Mouse (Mus musculus) skeletal muscle tissue, adult 2 months (tissue): Measurements from ENCODE around the gene Anxa11.
"Not testable (repeated sequence)": the region's sequence is repeated elsewhere in the genome, so short reads cannot be mapped to it uniquely, and the experiment has no call there.

Experiments
- DNase-seq: peaks from one replicate; pipeline ENCODE4 v3.0.0-alpha.2; 2012; ENCODE audit warnings: low read depth, low spot score

Anxa11 gene

GRCm38 (mm10) chr14:25841991-25842687 lies at the start of gene Anxa11:
Gene Anxa11, plus strand, starts transcription at chr14:25842156.
- peak; percentile 78 for DNase-seq

DNA sequence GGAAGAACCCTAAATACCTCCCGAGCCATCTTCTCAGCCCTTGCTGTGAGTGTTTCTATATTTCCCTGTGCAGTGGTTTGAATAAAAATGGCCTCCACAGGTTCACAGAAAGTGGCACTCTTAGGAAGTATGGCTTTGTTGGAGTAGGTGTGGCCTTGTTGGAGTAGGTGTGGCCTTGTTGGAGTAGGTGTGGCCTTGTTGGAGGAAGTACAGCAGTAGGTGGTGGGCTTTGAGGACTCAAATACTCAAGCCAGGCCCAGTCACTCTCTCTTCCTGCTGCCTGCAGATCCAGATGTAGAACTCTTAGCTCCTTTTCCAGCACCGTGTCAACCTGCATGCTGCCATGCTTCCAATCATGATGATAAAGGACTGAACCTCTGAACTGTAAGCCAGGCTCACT lies 47.6 kb upstream of the Anxa11 start:
- no peak for DNase-seq

GRCm38 (mm10) chr14:25795067-25795466 lies 46.9 kb upstream of the Anxa11 start:
- no peak for DNase-seq

DNA sequence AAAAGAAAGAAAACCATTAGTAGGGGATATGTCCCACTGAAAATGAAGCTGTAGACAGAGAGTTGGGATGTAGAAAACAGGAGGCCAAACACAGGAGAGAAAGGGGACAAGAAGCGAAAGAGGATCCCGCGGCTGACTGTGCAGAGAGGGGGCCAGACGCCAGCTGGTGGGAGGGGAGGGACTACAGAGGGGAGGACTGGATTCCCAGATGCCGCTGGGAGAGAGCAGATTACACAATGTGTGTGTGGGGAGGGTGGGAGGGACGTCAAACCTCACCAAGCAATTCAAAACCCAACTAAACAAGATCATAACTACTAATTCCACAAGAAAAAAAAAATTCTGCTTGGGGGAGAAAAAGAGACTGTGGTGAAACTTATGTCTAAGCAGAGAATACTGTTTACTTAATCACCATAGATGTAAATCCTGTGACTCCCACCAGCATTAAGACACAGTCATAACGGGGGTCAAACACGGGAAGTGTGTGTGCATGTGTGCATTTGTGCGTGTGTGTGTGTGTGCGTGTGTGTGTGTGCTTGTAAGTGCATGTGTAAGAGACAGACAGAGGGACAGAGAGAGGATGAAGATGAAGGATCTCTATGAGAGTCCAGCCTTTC lies 46.3 kb upstream of the Anxa11 start:
- DNase-seq: peak; percentile 87

- peak; percentile 57 for DNase-seq
Observed at GRCm38 (mm10) chr14:25796619-25797018, 45.3 kb upstream of the Anxa11 start.

DNA sequence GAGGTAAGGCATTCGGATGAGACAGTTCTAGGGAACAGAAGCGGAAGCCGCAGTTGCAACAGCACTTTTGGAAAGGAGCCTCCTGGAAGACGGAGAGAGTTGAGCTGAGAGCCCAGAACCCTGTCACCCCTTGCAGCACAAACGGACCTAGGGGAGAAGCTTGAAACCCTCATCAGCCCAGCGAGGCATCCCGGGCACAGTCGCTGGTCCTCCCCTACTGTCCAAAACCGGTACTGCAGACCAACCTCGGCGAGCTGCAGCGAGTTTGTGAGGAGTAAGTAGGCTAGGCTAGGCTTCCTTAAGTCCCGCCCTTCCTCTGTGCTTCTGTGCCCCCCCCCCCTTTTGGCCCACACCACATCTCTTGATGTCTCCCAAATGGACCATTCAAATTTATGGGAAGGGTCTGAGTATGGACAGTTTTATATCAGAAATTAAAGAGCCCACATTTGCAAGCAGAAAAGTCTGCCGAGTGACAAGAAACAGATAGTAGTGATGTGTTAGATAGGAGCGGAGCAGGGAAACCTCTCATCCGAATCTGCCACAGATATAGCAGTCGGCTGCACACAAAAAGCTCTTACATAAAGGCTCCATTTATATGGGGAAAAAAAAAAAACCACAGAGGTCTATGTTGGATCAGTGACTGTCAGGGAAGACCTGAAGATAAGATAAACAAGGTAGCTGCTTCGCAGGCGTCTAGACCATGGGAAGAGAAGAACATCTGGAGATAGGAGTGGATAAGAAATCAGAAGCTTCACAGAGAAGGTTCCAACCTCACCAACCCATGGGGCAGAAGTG lies 41.6 kb upstream of the Anxa11 start:
- DNase-seq: peak; percentile 90

DNA sequence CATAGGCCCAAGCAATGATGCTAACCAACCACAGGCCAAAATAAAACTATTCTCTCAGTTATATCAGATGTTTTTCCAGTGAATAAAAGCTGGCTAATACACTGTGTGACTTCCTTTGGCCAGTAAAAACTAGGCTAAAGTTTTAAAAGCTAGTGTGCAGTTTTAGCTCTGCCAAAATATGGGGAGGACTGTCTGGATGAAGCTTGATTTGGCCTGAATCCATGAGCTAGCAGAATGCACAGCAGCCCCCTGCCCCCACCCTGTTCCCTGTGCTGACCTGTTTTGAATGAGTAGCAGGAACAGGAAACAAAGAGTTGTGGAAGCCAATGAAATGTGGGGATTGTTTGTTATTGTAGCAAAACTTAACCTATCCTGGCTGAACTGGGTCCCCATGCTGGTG lies 39.4 kb upstream of the Anxa11 start:
- no peak for DNase-seq

GRCm38 (mm10) chr14:25803246-25803809 lies 38.6 kb upstream of the Anxa11 start:
- DNase-seq: no peak

GRCm38 (mm10) chr14:25805871-25806270 lies 36.1 kb upstream of the Anxa11 start:
- DNase-seq: peak; percentile 87

DNA sequence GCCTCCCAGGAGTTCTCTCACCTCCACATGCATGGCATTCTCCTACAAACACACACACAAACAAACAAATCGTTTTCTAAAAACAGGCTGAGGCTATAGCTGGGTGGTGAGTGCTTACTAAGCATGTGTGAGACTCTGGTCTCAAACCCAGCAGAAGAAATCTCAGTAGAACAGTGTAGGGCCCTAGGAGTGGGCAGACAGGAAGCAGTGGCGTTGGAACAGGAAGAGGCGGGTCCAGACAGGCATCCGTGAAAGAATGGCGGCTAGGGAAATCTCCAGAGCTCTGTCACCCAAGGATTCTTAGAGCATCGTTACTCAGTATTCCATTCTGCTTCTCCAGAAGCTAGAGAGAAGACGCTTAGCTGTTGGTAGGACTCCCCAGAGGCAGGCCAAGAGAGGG lies 35.4 kb upstream of the Anxa11 start:
- DNase-seq: no peak

- not testable (repeated sequence) for DNase-seq
Observed at GRCm38 (mm10) chr14:25811026-25811425, 30.9 kb upstream of the Anxa11 start.

DNA sequence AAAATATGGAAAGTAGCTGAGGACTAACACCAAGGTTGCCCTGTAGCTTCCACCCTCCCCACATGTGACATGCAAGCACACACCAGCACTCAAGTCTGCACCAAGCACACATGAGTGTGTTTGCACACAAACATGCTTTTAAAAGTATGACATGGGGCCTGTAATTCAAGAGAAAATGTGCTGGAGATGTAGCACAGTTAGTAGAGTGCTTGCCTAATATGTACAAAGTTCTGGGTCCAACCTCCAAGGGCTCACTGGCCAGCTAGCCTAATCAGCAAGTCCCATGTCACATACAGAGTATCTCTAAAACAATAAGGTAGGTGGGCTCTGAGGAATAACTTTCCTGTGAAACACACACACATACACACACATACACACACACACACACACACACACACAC lies 27.8 kb upstream of the Anxa11 start:
- no peak for DNase-seq

DNA sequence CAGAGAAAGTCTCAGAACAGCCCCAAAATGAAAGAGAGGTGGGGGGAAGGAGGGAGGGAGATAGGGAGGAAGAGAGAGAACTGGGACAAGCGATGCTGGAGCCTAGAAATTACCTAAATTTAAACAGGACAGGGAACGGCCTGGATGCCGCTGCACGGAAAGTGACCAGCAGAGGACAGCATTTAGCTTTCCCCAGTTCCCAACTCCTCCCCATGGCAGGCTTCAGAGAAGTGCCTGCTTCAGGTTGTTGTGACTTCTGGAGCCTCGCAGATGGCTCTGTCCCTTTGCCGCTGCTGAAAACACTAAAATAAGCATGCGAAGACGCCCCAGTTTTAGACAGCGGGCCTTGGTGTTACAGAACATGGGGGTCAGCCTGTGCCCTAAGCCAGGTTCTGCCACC lies 25.5 kb upstream of the Anxa11 start:
- DNase-seq: peak; percentile 61

GRCm38 (mm10) chr14:25822584-25822983 lies 19.4 kb upstream of the Anxa11 start:
- DNase-seq: no peak

GRCm38 (mm10) chr14:25824995-25825394 lies 17.0 kb upstream of the Anxa11 start:
- no peak for DNase-seq

DNA sequence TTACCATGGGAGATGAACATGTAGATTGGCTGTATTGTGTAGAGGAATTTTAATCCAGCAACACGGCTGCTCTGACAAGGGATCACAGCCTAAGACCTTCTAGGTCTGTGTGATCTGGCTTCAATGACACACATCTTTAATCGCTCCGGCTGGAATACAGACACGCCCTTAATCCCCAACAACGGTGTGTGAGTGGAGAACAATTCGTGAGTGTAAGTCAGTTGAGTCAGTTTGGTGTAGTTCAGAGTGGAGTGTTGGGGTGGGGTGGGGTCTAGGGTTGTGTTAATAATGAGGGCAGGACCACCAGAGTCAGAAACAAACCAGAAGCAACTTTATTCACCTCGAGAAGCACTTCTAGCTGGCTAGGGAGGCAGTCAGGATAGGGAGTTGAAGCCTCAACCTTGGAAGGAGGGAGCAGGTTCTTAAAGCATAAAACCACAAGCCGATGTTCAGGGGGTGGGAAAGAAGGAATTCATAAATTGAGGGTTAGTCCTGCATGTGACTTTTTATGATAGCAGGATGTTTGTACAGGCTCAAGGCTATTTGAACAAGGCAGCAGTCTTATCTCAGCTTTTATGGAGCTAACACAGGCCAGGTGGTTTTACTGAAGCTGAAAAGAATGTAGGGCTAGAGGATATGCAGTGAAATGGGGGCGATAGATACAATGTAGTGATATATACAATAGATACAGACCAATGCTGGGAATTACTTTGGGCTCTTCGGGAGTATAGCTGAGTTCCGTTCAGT lies 15.9 kb upstream of the Anxa11 start:
- no peak for DNase-seq

DNA sequence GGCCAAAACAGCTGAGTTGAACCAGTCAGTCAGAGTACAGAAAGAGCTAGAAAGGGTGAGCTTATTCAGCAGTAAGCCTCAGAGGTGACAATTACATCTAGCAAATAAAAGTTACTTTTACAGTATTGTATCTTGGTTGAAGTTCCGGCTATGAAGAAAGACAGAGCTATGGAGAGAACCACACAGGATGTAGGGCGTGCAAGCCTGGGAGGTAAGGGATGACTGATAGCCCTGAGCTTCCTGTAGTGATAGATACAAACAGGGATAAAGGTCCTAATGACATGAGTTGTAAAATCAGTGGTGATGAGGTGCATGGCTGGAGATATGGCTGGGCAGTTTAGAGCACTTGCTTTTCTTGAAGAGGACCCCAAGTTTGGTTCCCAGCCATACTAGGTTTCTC lies 15.1 kb upstream of the Anxa11 start:
- no peak for DNase-seq

DNA sequence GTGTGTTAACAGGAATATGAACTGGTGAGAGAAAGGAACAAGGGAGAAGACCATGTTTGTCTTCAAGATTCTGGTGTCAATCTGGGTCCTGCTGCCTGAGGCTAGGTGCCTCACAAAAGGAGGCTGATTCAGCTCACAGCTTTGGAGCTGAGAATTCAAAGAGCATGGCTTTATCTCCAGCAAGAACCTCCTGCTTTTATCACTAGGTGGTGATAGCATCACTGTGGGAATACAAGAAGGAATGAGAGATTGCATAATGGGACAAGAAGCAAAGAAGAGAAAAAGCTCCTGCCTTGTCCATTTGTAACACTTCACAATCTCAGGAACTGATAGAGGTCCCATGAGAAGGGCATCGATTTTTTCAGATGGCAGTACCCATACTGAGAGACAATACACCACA lies 10.6 kb upstream of the Anxa11 start:
- DNase-seq: no peak

GRCm38 (mm10) chr14:25832301-25832700 lies 9.7 kb upstream of the Anxa11 start:
- peak; percentile 79 for DNase-seq

DNA sequence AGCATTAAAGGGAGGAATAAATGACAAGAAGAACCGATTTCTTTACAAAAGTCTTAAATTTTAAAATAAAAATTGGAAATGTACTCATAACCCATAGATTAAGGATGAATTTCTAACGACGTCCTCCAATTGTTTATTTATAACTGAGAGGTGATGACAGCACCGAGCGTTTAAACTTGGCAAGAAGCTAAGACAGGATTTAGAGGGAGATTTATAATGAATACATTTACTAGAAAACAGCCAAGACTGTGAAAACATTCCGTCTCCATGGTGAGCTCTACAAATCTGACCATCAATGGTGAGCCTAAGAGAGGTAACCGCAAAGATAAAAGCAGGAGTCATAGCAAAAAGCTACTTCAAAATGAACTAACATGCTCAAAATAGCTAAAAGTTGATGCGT lies 3.5 kb upstream of the Anxa11 start:
- no peak for DNase-seq

DNA sequence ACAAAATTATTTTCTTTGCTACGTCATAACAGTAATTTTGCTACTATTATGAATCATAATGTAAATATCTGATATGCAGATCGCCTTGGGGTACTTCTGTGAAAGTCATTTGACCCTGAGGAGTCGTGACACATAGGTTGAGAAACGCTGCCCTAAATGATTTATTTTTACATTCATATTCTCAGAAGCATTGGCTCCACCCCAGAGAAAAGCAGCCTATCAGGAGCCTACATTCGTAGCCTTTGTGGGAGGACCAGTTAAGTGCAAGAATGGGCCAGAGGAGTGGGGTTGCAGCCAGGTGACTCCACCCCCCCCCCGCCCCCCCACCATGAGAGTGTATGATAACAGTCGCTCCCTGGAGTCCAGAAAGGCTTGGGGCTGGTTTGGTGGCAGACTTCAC lies 2.2 kb upstream of the Anxa11 start:
- no peak for DNase-seq

- DNase-seq: no peak
Observed at GRCm38 (mm10) chr14:25840961-25841360, 995 bp upstream of the Anxa11 start.
